Mouse (Mus musculus) myocyte (in vitro differentiated cells): ENCODE data around the gene Prnp. TPM values are rescaled to one million over a fixed set of nuclear protein-coding genes. Genes with fewer than 3 reads are reported as not detected.
A peak's percentile ranks its signal among the peaks of the same experiment; 100 is the strongest.

Experiments
- H3K27me3 ChIP-seq: one replicate; pipeline ENCODE4 v1.6.1; 2011; ENCODE audit not compliant: control insufficient read depth, insufficient read depth, insufficient read length
- H3K36me3 ChIP-seq: one replicate; pipeline ENCODE4 v1.6.1; 2011; ENCODE audit not compliant: control insufficient read depth, insufficient read depth
- H3K4me2 ChIP-seq: one replicate; pipeline ENCODE4 v1.6.1; 2011; ENCODE audit warnings: low read depth, control low read depth
- H3K4me3 ChIP-seq: one replicate; pipeline ENCODE4 v1.5.1; 2011; ENCODE audit warnings: mild to moderate bottlenecking, control low read depth, moderate library complexity
- H3K79me2 ChIP-seq: one replicate; pipeline ENCODE4 v1.6.1; 2011; ENCODE audit not compliant: control insufficient read depth, insufficient read depth
- H3ac ChIP-seq: one replicate; pipeline ENCODE4 v1.6.1; 2011; ENCODE audit not compliant: control insufficient read depth, insufficient read length
- CEBPB ChIP-seq: IDR thresholded peaks from 2 replicates; pipeline ENCODE4 v1.6.1; 2011; ENCODE audit warnings: mild to moderate bottlenecking, moderate library complexity; ENCODE audit not compliant: poor library complexity, insufficient read depth, severe bottlenecking
- E2F4 ChIP-seq: IDR thresholded peaks from one replicate; pipeline ENCODE4 v1.6.1; 2011; ENCODE audit warnings: mild to moderate bottlenecking, control low read depth, moderate library complexity; ENCODE audit not compliant: insufficient read depth
- MAX ChIP-seq: IDR thresholded peaks from one replicate; pipeline ENCODE4 v1.6.1; 2011; ENCODE audit warnings: low read depth, mild to moderate bottlenecking, control low read depth
- MYOD1 ChIP-seq, 3 experiments: IDR thresholded peaks; one replicate each; pipeline ENCODE4 v1.6.1; 2011; ENCODE audit warnings: control low read depth in 2 of 3, low read depth in 2 of 3, mild to moderate bottlenecking in 2 of 3, moderate library complexity in 1 of 3; ENCODE audit not compliant: insufficient read length in 2 of 3, control insufficient read depth in 1 of 3
- MYOG ChIP-seq, 3 experiments: IDR thresholded peaks; one replicate each; pipeline ENCODE4 v1.6.1; 2011; ENCODE audit warnings: control low read depth in 2 of 3, low read depth in 2 of 3, mild to moderate bottlenecking in 2 of 3; ENCODE audit not compliant: insufficient read length in 2 of 3, control insufficient read depth in 1 of 3, insufficient read depth in 1 of 3
- POLR2A ChIP-seq: IDR thresholded peaks from one replicate; pipeline ENCODE4 v1.6.1; 2011; ENCODE audit warnings: low read depth, mild to moderate bottlenecking, control low read depth, moderate library complexity; ENCODE audit not compliant: insufficient read length
- POLR2AphosphoS2 ChIP-seq: IDR thresholded peaks from one replicate; pipeline ENCODE4 v1.6.1; 2011; ENCODE audit warnings: low read depth, control low read depth; ENCODE audit not compliant: insufficient read length
- REST ChIP-seq: IDR thresholded peaks from one replicate; pipeline ENCODE4 v1.6.1; 2011; ENCODE audit warnings: mild to moderate bottlenecking, control low read depth, moderate library complexity; ENCODE audit not compliant: insufficient read depth, insufficient read length
- SRF ChIP-seq: IDR thresholded peaks from one replicate; pipeline ENCODE4 v1.6.1; 2011; ENCODE audit warnings: low read depth; ENCODE audit not compliant: control insufficient read depth, insufficient read length
- TCF12 ChIP-seq: IDR thresholded peaks from one replicate; pipeline ENCODE4 v1.6.1; 2011; ENCODE audit warnings: mild to moderate bottlenecking, control low read depth; ENCODE audit not compliant: poor library complexity, insufficient read depth, severe bottlenecking
- TCF3 ChIP-seq: IDR thresholded peaks from one replicate; pipeline ENCODE4 v1.6.1; 2011; ENCODE audit warnings: low read depth, control low read depth; ENCODE audit not compliant: insufficient read length
- USF1 ChIP-seq: IDR thresholded peaks from one replicate; pipeline ENCODE4 v1.6.1; 2011; ENCODE audit warnings: low read depth, mild to moderate bottlenecking, control low read depth, moderate library complexity
- polyA plus RNA-seq: library from polyadenylated mRNA; unstranded; fragments of >200 nt; fragmentation: generic; extraction: Trizol; gene quantifications from one replicate; pipeline ENCODE4 v1.2.1, GENCODE M21; 2012; ENCODE audit warnings: missing spikeins

The Prnp gene
- polyA plus RNA-seq, 1 experiment = 133 TPM

- Histone ChIP-seq H3K36me3 (no peaks in the 10 kb centered on the region), H3K4me3 (no peak overlapping the region), H3K4me2 (no peak overlapping the region), H3K79me2 (no peaks in the 10 kb centered on the region), H3ac (no peak overlapping the region), H3K27me3 (no peaks in the 10 kb centered on the region)
- TF ChIP-seq MYOD1 (IDR thresholded peaks at IDR 0.05; ENCODE audit: control insufficient read depth in 1 of 3, insufficient read length in 2 of 3, low read depth in 2 of 3) (no peak), USF1 (no peak), SRF (no peak), POLR2AphosphoS2 (no peak), E2F4 (no peak), TCF3 (no peak), TCF12 (no peak), MYOG (IDR thresholded peaks at IDR 0.05; ENCODE audit: control insufficient read depth in 1 of 3, insufficient read depth in 1 of 3, insufficient read length in 2 of 3, low read depth in 2 of 3) (no peak), CEBPB (no peak), MAX (no peak), POLR2A (no peak), REST (no peak)
Observed at GRCm38 (mm10) chr2:131897336-131898109, 12.2 kb upstream of the Prnp start.

DNA sequence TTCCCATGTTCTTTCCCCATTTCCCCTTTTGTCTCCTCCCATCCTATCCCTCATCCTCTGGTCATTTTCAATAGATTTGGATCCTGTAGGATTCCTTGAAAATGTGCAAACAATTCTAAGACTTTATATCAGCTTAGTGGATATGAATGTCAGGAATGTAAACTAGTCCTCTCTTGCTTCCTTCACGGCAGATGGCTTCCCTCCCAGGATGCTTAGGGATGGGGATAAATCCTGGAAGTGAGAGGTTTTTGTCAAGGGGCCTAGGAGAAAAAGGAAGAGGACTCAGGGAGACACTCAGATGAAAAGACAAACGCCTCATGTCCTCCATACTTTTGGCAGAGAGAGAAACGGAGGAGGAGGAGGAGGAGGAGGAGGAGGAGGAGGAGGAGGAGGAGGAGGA is 7.3 kb upstream of the Prnp start:
- TF ChIP-seq TCF12 (no peak), CEBPB (no peak), USF1 (no peak), POLR2A (no peak), MAX (no peak), POLR2AphosphoS2 (no peak), MYOG (IDR thresholded peaks at IDR 0.05; ENCODE audit: control insufficient read depth in 1 of 3, insufficient read depth in 1 of 3, insufficient read length in 2 of 3, low read depth in 2 of 3) (no peak), MYOD1 (IDR thresholded peaks at IDR 0.05; ENCODE audit: control insufficient read depth in 1 of 3, insufficient read length in 2 of 3, low read depth in 2 of 3) (no peak), SRF (no peak), TCF3 (no peak), E2F4 (no peak), REST (no peak)
- H3K4me2 ChIP-seq = peak overlapping the region; percentile 70
- no peak overlapping the region for H3K4me3 ChIP-seq
- no peak overlapping the region for H3ac ChIP-seq
- H3K36me3 ChIP-seq = no peaks in the 10 kb centered on the region
- no peaks in the 10 kb centered on the region for H3K27me3 ChIP-seq
- H3K79me2 ChIP-seq = no peaks in the 10 kb centered on the region

GRCm38 (mm10) chr2:131902867-131903266 is 6.9 kb upstream of the Prnp start:
- TF ChIP-seq MYOG (IDR thresholded peaks at IDR 0.05; ENCODE audit: control insufficient read depth in 1 of 3, insufficient read depth in 1 of 3, insufficient read length in 2 of 3, low read depth in 2 of 3) = peak in 1 of 3 experiments; percentile 66
- no peak for TF ChIP-seq TCF3
- no peak for TF ChIP-seq REST
- TF ChIP-seq USF1 = no peak
- peak in 1 of 3 experiments; percentile 60 for TF ChIP-seq MYOD1 (IDR thresholded peaks at IDR 0.05; ENCODE audit: control insufficient read depth in 1 of 3, insufficient read length in 2 of 3, low read depth in 2 of 3)
- no peaks in the 10 kb centered on the region for H3K36me3 ChIP-seq
- H3K4me3 ChIP-seq = no peak overlapping the region
- peak overlapping the region; percentile 70 for H3K4me2 ChIP-seq
- no peaks in the 10 kb centered on the region for H3K27me3 ChIP-seq
- H3ac ChIP-seq = no peak overlapping the region
- no peaks in the 10 kb centered on the region for H3K79me2 ChIP-seq

DNA sequence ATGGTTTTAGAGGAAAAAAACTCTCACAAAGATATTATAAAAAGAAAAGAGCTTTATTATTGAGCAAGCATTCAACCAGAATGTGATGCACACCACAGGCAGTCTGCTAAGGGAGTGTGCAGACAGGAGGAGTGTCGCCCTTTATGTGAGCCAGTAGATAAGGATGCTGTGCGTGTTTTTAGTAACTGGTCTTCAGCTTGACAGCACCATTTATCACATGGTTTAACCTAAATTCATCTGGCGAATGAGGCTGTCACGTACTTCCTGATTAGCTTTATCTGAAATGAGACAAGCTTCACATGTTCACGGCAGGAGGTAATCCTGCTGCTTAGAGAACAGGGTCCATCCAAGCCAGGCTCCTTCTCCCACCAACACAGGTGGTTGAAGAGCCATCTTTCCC is 4.7 kb upstream of the Prnp start:
- H3K4me3 ChIP-seq = no peak overlapping the region
- H3K36me3 ChIP-seq = no peaks in the 10 kb centered on the region
- TF ChIP-seq USF1 (no peak), TCF12 (no peak), REST (no peak), E2F4 (no peak), CEBPB (no peak), TCF3 (no peak), MYOG (IDR thresholded peaks at IDR 0.05; ENCODE audit: control insufficient read depth in 1 of 3, insufficient read depth in 1 of 3, insufficient read length in 2 of 3, low read depth in 2 of 3) (no peak), POLR2AphosphoS2 (no peak), POLR2A (no peak), SRF (no peak), MYOD1 (IDR thresholded peaks at IDR 0.05; ENCODE audit: control insufficient read depth in 1 of 3, insufficient read length in 2 of 3, low read depth in 2 of 3) (no peak), MAX (no peak)

More for the DNA sequence above, 4.7 kb upstream of the Prnp start:
- peaks cover 2% of the 10 kb centered on the region for H3K79me2 ChIP-seq
- no peaks in the 10 kb centered on the region for H3K27me3 ChIP-seq
- no peak overlapping the region for H3K4me2 ChIP-seq
- no peak overlapping the region for H3ac ChIP-seq
